Mouse (Mus musculus): ENCODE measurements around the gene Prkn.

Prkn gene

GRCm38 (mm10) chr17:11271876-11272275, 431.7 kb downstream of the Prkn start:
- no peak for DNase-seq (ENCODE audit: low read depth)

- no peak for DNase-seq (ENCODE audit: low read depth)
These were observed 444.1 kb downstream of the Prkn start for GRCm38 (mm10) chr17:11284246-11284645.

- no peak for DNase-seq (ENCODE audit: low read depth)
These were observed 450.0 kb downstream of the Prkn start for GRCm38 (mm10) chr17:11290183-11290582.

GRCm38 (mm10) chr17:11303116-11303515, 462.9 kb downstream of the Prkn start:
- DNase-seq (ENCODE audit: low read depth): no peak

GRCm38 (mm10) chr17:11309843-11310242, 469.7 kb downstream of the Prkn start:
- DNase-seq (ENCODE audit: low read depth): no peak

GRCm38 (mm10) chr17:11314163-11314562, 474.0 kb downstream of the Prkn start:
- DNase-seq (ENCODE audit: low read depth): no peak

- DNase-seq (ENCODE audit: low read depth): no peak
These were observed 475.5 kb downstream of the Prkn start for GRCm38 (mm10) chr17:11315675-11316074.

- no peak for DNase-seq (ENCODE audit: low read depth)
These were observed 478.8 kb downstream of the Prkn start for GRCm38 (mm10) chr17:11318946-11319345.

- DNase-seq (ENCODE audit: low read depth): no peak
These were observed 479.6 kb downstream of the Prkn start for GRCm38 (mm10) chr17:11319666-11320360.

- DNase-seq (ENCODE audit: low read depth): no peak
These were observed 491.9 kb downstream of the Prkn start for GRCm38 (mm10) chr17:11332081-11332480.

GRCm38 (mm10) chr17:11333741-11334140, 493.6 kb downstream of the Prkn start:
- DNase-seq (ENCODE audit: low read depth): no peak

GRCm38 (mm10) chr17:11336156-11336555, 496.0 kb downstream of the Prkn start:
- no peak for DNase-seq (ENCODE audit: low read depth)

- no peak for DNase-seq (ENCODE audit: low read depth)
These were observed 500.2 kb downstream of the Prkn start for GRCm38 (mm10) chr17:11340368-11340767.

- no peak for DNase-seq (ENCODE audit: low read depth)
These were observed 506.1 kb downstream of the Prkn start for GRCm38 (mm10) chr17:11346310-11346709.

- DNase-seq (ENCODE audit: low read depth): no peak
These were observed 512.8 kb downstream of the Prkn start for GRCm38 (mm10) chr17:11352778-11353552.

- DNase-seq (ENCODE audit: low read depth): no peak
These were observed 513.4 kb downstream of the Prkn start for GRCm38 (mm10) chr17:11353553-11353945.

GRCm38 (mm10) chr17:11354348-11354747, 514.2 kb downstream of the Prkn start:
- DNase-seq (ENCODE audit: low read depth): no peak

GRCm38 (mm10) chr17:11375461-11375860, 535.3 kb downstream of the Prkn start:
- no peak for DNase-seq (ENCODE audit: low read depth)

- no peak for DNase-seq (ENCODE audit: low read depth)
These were observed 543.3 kb downstream of the Prkn start for GRCm38 (mm10) chr17:11383364-11383962.

- no peak for DNase-seq (ENCODE audit: low read depth)
These were observed 545.1 kb downstream of the Prkn start for GRCm38 (mm10) chr17:11385246-11385645.

GRCm38 (mm10) chr17:11392622-11393294, 552.6 kb downstream of the Prkn start:
- DNase-seq (ENCODE audit: low read depth): no peak

- DNase-seq (ENCODE audit: low read depth): no peak
These were observed 554.4 kb downstream of the Prkn start for GRCm38 (mm10) chr17:11394607-11395006.

GRCm38 (mm10) chr17:11397678-11398077, 557.5 kb downstream of the Prkn start:
- no peak for DNase-seq (ENCODE audit: low read depth)
